Mouse (Mus musculus): ENCODE measurements around the gene Olfr536.
"Not testable (repeated sequence)": the region's sequence is repeated elsewhere in the genome, so short reads cannot be mapped to it uniquely, and the experiment has no call there.

Olfr536 gene

DNA sequence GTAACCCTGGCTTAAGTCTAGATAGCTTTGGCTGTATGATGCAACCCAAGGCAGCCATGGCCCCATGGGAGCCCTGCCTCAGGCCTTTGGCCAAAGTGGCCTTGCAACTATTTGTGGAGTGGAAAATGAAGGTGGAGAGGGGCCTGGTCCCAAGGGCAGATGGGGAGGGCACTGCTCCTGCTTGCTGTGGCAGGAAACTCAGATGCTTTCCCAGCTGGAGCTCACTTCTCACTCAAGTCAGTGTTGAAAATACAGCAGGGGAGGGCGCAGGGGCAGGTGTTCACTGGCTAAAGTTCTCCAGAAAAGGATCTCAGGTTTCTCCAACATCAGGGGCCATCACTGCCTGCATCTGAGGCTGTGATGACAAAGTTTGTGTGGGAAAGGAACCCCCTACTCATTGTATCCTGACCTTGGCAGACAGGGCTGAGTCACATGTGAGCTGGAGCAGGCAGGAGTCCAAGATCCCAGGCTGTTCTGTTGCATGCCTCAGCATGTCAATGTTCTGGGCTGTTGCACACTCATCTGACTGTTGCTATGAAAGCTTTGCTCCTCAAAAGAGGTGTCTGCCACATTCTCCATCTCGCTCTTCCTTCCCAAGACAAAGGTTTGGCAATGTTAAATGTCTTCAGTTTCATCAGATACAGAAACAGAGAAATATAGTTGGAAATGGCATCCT is at the start of gene Olfr536:
Gene Olfr536, minus strand, starts transcription at position 51 of the 676 bp plus-strand sequence.
- peak in 1 of 2 experiments; percentile 6 for DNase-seq (ENCODE audit: low spot score in 2 of 2)

DNA sequence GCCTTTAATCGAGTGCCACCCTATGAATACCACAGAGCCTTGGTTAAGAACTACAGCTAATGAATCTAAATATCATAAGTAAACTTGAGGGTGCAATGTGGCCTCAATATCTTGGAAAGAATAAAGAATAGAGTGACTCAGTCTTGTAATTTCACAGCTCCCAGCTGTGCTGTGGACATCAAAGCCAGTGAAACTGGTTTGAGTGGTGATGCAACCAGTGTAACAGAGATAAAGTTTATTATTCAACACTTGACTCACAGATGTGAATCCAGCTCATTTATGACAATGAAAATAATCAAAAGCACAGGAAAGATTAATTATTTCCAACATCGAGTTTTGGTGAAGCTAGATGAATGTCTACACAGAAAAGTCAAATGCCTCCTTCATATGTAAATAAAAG is 32.5 kb upstream of the Olfr536 start:
- no peak for DNase-seq (ENCODE audit: low spot score in 2 of 2)

DNA sequence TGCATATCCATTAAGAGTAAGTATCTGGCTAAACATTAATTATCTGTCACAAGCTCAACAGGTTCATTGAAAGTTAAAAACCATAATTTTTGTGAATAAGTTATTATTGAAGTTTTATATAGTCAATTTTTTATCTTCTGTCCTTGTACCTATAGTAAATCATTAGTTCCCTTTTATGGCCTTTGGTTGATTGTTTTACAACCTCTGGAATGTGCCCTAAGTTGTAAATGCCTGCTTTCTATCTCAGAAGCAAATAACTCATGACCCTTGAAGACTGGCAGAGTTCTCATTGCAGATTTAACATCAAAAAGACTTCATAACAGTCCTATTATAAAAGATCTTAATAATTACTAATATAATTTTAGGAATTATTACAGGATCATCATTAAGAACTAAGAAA is 12.5 kb downstream of the Olfr536 start:
- DNase-seq (ENCODE audit: low spot score in 2 of 2) = no peak

DNA sequence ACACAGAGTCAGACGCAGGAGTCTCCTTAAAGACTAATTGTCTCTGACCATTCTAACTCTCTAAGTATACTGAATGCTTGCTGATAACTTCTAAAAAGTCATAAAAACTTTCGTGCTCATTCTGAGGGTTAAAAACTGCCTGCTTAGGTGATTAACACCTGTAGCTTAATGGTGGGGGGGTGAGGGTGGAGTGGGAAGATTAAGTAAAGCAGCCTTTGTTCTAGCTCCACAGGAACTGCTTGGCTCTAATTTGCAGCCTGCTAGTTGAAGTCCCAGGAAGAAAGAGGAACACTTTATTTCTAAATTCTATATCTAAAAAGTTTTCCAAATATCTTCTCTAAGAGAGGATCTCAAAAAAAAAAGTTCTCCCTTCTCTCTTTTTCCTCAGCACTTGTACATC is 13.0 kb downstream of the Olfr536 start:
- DNase-seq (ENCODE audit: low spot score in 2 of 2) = no peak

DNA sequence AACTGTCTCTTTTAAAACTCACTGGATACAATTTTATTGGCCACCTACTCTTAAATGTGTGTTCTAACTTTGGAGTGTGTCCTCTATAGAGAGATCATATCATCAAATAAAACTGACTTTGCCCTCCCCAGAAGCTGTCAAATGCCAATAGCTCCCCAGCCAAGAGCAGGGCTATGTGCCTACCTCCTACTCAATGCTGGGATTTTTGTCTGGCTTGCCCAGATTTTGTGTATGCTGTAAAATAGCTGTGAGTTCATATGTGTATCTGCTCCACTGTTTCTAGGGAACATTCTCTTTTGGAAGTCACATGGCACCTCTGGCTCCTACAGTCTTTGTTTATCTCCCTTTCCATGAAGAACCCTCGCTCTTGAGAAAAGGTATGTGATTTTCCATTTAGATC is 18.2 kb downstream of the Olfr536 start:
- no peak for DNase-seq (ENCODE audit: low spot score in 2 of 2)

DNA sequence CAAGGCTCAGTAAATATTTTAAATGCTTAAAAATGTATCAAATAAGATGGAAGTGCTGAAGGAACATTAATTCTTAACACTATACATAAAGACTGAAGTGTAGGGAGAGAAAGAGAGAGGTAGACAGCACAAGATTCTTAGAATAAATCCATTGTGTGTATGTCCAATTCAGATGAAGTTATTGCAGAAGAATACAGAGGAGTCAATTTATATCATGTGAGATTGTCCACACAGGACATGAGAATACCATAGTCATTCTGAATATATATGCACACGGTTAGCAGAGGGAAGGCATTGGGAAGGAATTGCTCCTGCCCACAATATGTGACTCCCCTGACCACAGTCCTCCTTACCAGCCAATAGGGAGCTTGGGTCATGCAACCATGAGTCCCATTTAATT is 23.3 kb downstream of the Olfr536 start, which contains the start of gene Olfr535:
Gene Olfr535, plus strand, starts transcription at position 301 of the 400 bp plus-strand sequence.
- DNase-seq (ENCODE audit: low spot score in 2 of 2) = no peak

DNA sequence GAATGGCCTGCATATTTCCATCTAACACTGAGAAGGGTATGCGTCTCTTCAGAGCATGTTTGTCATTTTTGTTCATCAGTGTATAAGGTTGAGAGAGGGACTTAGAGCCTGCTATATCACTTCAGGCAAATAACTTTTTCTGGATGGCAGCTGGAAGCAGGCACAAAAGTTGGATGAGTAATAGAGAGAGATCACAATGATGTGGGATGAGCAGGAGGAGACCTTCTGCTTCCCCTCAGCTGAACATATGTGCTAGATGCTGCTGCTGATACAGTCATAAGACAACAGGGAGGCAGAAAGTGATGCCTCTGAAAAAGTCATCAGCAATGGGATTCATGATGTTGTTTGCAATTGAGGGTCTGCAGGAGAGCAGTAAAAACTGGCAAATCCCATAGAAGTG is 28.5 kb downstream of the Olfr536 start:
- DNase-seq (ENCODE audit: low spot score in 2 of 2) = peak; percentile 58 to 75

DNA sequence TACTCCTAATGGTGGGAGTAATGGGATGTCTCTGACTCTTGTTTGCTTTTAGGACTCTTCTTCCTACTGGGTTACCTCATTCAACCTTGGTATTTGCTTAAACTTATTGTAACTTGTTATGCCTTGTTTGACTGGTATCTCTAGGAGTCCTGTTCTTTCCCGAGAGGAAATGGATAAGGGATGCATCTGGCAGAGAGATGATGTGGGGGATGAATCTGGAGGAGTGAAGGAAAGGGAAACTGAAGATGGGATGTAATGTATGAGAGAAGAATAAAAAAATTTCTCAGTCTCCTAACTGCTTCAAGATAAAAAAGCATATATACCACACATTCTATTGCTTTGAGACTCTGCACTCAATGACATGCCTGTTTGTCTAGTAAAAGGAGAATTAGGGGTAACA is 29.3 kb downstream of the Olfr536 start:
- DNase-seq (ENCODE audit: low spot score in 2 of 2) = peak in 1 of 2 experiments; percentile 59

DNA sequence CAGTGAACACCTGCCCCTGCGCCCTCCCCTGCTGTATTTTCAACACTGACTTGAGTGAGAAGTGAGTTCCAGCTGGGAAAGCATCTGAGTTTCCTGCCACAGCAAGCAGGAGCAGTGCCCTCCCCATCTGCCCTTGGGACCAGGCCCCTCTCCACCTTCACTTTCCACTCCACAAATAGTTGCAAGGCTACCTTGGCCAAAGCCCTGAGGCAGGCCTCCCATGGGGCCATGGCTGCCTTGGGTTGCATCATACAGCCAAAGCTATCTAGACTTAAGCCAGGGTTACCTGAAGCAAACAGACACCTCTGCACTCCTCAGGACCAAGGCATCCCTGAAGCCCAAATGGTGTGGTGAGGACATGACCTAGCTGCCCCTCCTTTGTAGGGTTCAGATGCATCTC is 44.1 kb downstream of the Olfr536 start, which contains the start of gene Olfr533:
Gene Olfr533, plus strand, starts transcription at position 301 of the 400 bp plus-strand sequence.
- DNase-seq (ENCODE audit: low spot score in 2 of 2) = not testable (repeated sequence)

All from left cerebral cortex, adult 9 months (tissue).